ENCODE assay signal across 17 mouse cellular contexts in the genomic region with DNA sequence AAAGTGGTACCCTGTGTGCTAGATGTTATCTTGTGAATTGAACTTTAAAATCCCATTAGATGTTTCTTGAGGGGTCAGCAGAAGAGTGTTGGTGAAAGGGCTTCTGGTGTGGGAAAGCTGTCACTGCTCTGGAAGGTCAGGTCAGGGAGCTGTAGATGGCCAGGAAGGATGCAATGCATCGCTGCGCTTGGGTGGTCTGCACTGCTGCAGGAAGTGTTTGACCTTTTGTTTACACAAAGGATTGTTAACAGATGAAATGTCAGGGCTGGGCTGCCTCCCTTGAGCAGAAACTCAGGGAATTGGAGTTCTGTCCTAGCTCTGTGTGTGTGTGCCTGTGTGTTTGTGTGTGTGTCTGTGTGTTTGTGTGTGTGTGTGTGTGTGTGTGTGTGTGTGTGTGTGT.
DNase-seq lines count a peak whose midpoint lies in the region; ATAC-seq and TF ChIP-seq lines count a peak whose summit lies in the region.
"Had no signal": no experiment of that assay in that cellular context is flagged by ENCODE, and none has a peak within 500 bp of the region (broad histone marks: within the 10 kb centered on the region; RNA-seq: fewer than 3 reads in every experiment).

No protein-coding gene starts in this region.

- intact Hi-C loops in left cerebral cortex, adult 2 months (cut with DNase I) = loop anchor here (5.0 kb wide), 1 partner anchor 85 kb away; no protein-coding TSS in a partner anchor

- TF ChIP-seq CTCF in lung, postnatal 0 days (IDR thresholded peaks at IDR 0.05) = no peak
- no peak for TF ChIP-seq CTCF in left cerebral cortex, adult 2 months (IDR thresholded peaks at IDR 0.05)

- H3K27me3 ChIP-seq in intestine, embryonic 16.5 days (replicated peaks; ENCODE audit: control insufficient read depth, insufficient read depth, low read length) = no peaks in the 10 kb centered on the region
- no peaks in the 10 kb centered on the region for H3K27me3 ChIP-seq in intestine, embryonic 15.5 days (replicated peaks)
- H3K27me3 ChIP-seq in lung, embryonic 16.5 days (ENCODE audit: control insufficient read depth, insufficient read depth, low read depth, low read length) = no peaks in the 10 kb centered on the region
- H3K27me3 ChIP-seq in lung, postnatal 0 days (replicated peaks; ENCODE audit: insufficient read depth, low read length) = no peaks in the 10 kb centered on the region
- no peaks in the 10 kb centered on the region for H3K27me3 ChIP-seq in embryonic facial prominence, embryonic 11.5 days (ENCODE audit: control insufficient read depth, insufficient read depth, low read length)
- H3K27me3 ChIP-seq: limb, embryonic 15.5 days had no signal

- 0 out of 2 replicates have a peak, but pooled peaks have one; percentile 18 for ATAC-seq in intestine, embryonic 16.5 days
- ATAC-seq in intestine, embryonic 15.5 days = no peak
- peak; percentile 43 for ATAC-seq in lung, embryonic 16.5 days (ENCODE audit: low read depth)
- no peak; the same call in 1 of the 2 replicates for ATAC-seq in lung, postnatal 0 days
- no peak for ATAC-seq in embryonic facial prominence, embryonic 11.5 days (replicated peaks; ENCODE audit: insufficient number of reproducible peaks, low FRiP score, low TSS enrichment, low read depth)
- ATAC-seq: liver, postnatal 0 days had no signal

- no peak overlapping the region for H3K4me2 ChIP-seq in intestine, embryonic 16.5 days (ENCODE audit: low read depth, low read length)
- no peak overlapping the region for H3K4me2 ChIP-seq in intestine, embryonic 15.5 days (replicated peaks)
- H3K4me2 ChIP-seq in lung, embryonic 16.5 days (ENCODE audit: low read depth, low read length) = no peak overlapping the region
- no peak overlapping the region for H3K4me2 ChIP-seq in lung, postnatal 0 days (replicated peaks; ENCODE audit: low read depth, low read length)
- no peak overlapping the region for H3K4me2 ChIP-seq in embryonic facial prominence, embryonic 11.5 days (ENCODE audit: low read depth, low read length)
- H3K4me2 ChIP-seq: heart, embryonic 11.5 days; limb, embryonic 15.5 days had no signal

- no peaks in the 10 kb centered on the region for H3K36me3 ChIP-seq in intestine, embryonic 16.5 days (ENCODE audit: control insufficient read depth, insufficient read depth, low read length)
- no peaks in the 10 kb centered on the region for H3K36me3 ChIP-seq in intestine, embryonic 15.5 days
- no peaks in the 10 kb centered on the region for H3K36me3 ChIP-seq in lung, embryonic 16.5 days (ENCODE audit: control insufficient read depth, insufficient read depth, low read length)
- H3K36me3 ChIP-seq in lung, postnatal 0 days (ENCODE audit: insufficient read depth, low read length) = no peaks in the 10 kb centered on the region
- H3K36me3 ChIP-seq in embryonic facial prominence, embryonic 11.5 days (replicated peaks; ENCODE audit: control insufficient read depth, insufficient read depth, low read depth, low read length) = no peaks in the 10 kb centered on the region
- H3K36me3 ChIP-seq: limb, embryonic 15.5 days had no signal

- no peak overlapping the region for H3K9ac ChIP-seq in intestine, embryonic 16.5 days (ENCODE audit: low read depth, low read length)
- no peak overlapping the region for H3K9ac ChIP-seq in intestine, embryonic 15.5 days
- no peak overlapping the region for H3K9ac ChIP-seq in lung, embryonic 16.5 days (ENCODE audit: low read length)
- no peak overlapping the region for H3K9ac ChIP-seq in lung, postnatal 0 days (replicated peaks; ENCODE audit: low read depth)
- no peak overlapping the region for H3K9ac ChIP-seq in embryonic facial prominence, embryonic 11.5 days (replicated peaks; ENCODE audit: low read length)
- H3K9ac ChIP-seq: limb, embryonic 15.5 days; liver, postnatal 0 days had no signal

- no peak overlapping the region for H3K27ac ChIP-seq in intestine, embryonic 16.5 days (ENCODE audit: low read length)
- H3K27ac ChIP-seq in intestine, embryonic 15.5 days = no peak overlapping the region
- H3K27ac ChIP-seq in lung, embryonic 16.5 days (ENCODE audit: low read length) = no peak overlapping the region
- no peak overlapping the region for H3K27ac ChIP-seq in lung, postnatal 0 days (ENCODE audit: low read length)
- H3K27ac ChIP-seq in embryonic facial prominence, embryonic 11.5 days (replicated peaks; ENCODE audit: low read depth, low read length) = no peak overlapping the region
- no peak overlapping the region for H3K27ac ChIP-seq in left cerebral cortex, adult 2 months
- H3K27ac ChIP-seq: limb, embryonic 15.5 days had no signal

- WGBS in intestine, embryonic 16.5 days = 6% methylated on average over 2 of the region's 2 CpGs
- WGBS in intestine, embryonic 15.5 days = 2% methylated on average over 2 of the region's 2 CpGs
- WGBS in lung, embryonic 16.5 days = 11% methylated on average over 2 of the region's 2 CpGs
- 0% methylated on average over 2 of the region's 2 CpGs for WGBS in lung, postnatal 0 days
- WGBS in embryonic facial prominence, embryonic 11.5 days = 13% methylated on average over 2 of the region's 2 CpGs

- TF ChIP-seq EP300 in lung, postnatal 0 days (IDR thresholded peaks at IDR 0.05) = no peak

- no peaks in the 10 kb centered on the region for H3K9me3 ChIP-seq in intestine, embryonic 16.5 days (ENCODE audit: control insufficient read depth, low read length)
- no peaks in the 10 kb centered on the region for H3K9me3 ChIP-seq in intestine, embryonic 15.5 days
- H3K9me3 ChIP-seq in lung, embryonic 16.5 days (ENCODE audit: control insufficient read depth, low read length) = no peaks in the 10 kb centered on the region
- H3K9me3 ChIP-seq in lung, postnatal 0 days (ENCODE audit: low read length) = no peaks in the 10 kb centered on the region
- no peaks in the 10 kb centered on the region for H3K9me3 ChIP-seq in embryonic facial prominence, embryonic 11.5 days (replicated peaks; ENCODE audit: control insufficient read depth, low read length)
- H3K9me3 ChIP-seq: limb, embryonic 15.5 days had no signal

- H3K4me3 ChIP-seq in intestine, embryonic 16.5 days (ENCODE audit: low read length) = no peak overlapping the region
- no peak overlapping the region for H3K4me3 ChIP-seq in intestine, embryonic 15.5 days (replicated peaks)
- no peak overlapping the region for H3K4me3 ChIP-seq in lung, embryonic 16.5 days (ENCODE audit: low read length)
- H3K4me3 ChIP-seq in lung, postnatal 0 days (ENCODE audit: low read depth, low read length) = no peak overlapping the region
- no peak overlapping the region for H3K4me3 ChIP-seq in embryonic facial prominence, embryonic 11.5 days (ENCODE audit: low read depth, low read length)
- no peak overlapping the region for H3K4me3 ChIP-seq in left cerebral cortex, adult 2 months
- H3K4me3 ChIP-seq: erythroblast, embryonic 14.5 days; limb, embryonic 15.5 days; myocyte had no signal

- no peak for DNase-seq in lung, postnatal 0 days (ENCODE audit: low spot score)
- peak; percentile 13 for DNase-seq in ZHBTc4 (ENCODE audit: low read depth, low spot score)
- peak; percentile 34 for DNase-seq in embryonic facial prominence, embryonic 11.5 days (ENCODE audit: low spot score)
- DNase-seq in heart, adult 9 months (ENCODE audit: low spot score in 2 of 2) = no peak
- no peak for DNase-seq in left cerebral cortex, adult 2 months (ENCODE audit: extremely low spot score in 1 of 2, low spot score in 2 of 2)
- DNase-seq: cerebellum, adult 11-12 months; gastrocnemius, postnatal 14 days; layer of hippocampus, adult 9-11 months; liver, postnatal 0 days; right cerebral cortex, postnatal 25 days had no signal

- no peaks in the 10 kb centered on the region for H3K4me1 ChIP-seq in intestine, embryonic 16.5 days (ENCODE audit: control insufficient read depth, insufficient read depth, low read length)
- no peaks in the 10 kb centered on the region for H3K4me1 ChIP-seq in intestine, embryonic 15.5 days (replicated peaks)
- no peaks in the 10 kb centered on the region for H3K4me1 ChIP-seq in lung, embryonic 16.5 days (replicated peaks; ENCODE audit: control insufficient read depth, insufficient read depth, low read length)
- no peaks in the 10 kb centered on the region for H3K4me1 ChIP-seq in lung, postnatal 0 days (ENCODE audit: insufficient read depth, low read depth, low read length)
- H3K4me1 ChIP-seq in embryonic facial prominence, embryonic 11.5 days (ENCODE audit: control insufficient read depth, insufficient read depth, low read length) = no peaks in the 10 kb centered on the region
- H3K4me1 ChIP-seq: limb, embryonic 15.5 days had no signal

Comparison
In these comparisons a context has a peak if more than half of its experiments do, and no peak if none do; other contexts are left out.
1. ATAC-seq: peak in intestine, embryonic 16.5 days (single experiment) and lung, embryonic 16.5 days (single experiment); none in intestine, embryonic 15.5 days (single experiment), lung, postnatal 0 days (single experiment) and embryonic facial prominence, embryonic 11.5 days (single experiment).
2. DNase-seq: peak in ZHBTc4 (single experiment) and embryonic facial prominence, embryonic 11.5 days (single experiment); none in lung, postnatal 0 days (single experiment), heart, adult 9 months (0 of 2) and left cerebral cortex, adult 2 months (0 of 2).